Mouse (Mus musculus) frontal cortex, adult (tissue): ENCODE measurements at regions not wholly inside any gene's neighbourhood (a gene's known extent, or its start where the extent isn't known, plus 50 kb on each side); places are given as distances from the start of the nearest gene placed in this dataset.

Experiments
- ATAC-seq: cut with Nextera tagmentation; 2 replicates; pipeline ENCODE4 v1.9.2; 2017; ENCODE audit warnings: mild to moderate bottlenecking, moderate library complexity, mixed read lengths; ENCODE audit not compliant: low TSS enrichment

- ATAC-seq, result no peak
Observed at GRCm38 (mm10) chr4:81970472-81970871, 527.9 kb upstream of the Mpdz start.

DNA sequence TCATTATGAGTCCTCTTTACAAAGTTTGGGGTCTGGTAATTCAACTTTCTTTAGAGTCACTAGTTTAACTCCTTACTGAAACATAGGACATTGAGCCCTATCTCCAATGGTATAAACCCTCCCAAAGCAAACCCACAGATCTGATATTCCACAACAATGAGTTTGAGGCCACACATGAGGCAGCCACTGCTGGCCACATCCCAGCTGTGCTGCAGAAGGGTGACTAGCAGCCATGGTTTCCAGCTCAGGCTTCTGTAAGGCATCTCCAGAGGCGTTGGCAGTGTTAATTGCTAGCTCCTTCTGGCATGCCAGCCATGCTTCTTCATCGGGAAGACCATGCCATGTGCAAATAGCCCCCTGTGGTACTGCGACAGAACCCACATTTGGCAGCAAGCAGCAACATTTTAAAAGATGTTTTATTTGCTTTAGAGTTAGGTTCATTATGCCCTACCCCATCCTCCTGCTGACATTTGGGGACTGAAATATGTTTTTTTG is 527.1 kb upstream of the Mpdz start:
- ATAC-seq, result no peak

- no peak for ATAC-seq
Observed at GRCm38 (mm10) chr4:81966054-81966623, 523.5 kb upstream of the Mpdz start.

DNA sequence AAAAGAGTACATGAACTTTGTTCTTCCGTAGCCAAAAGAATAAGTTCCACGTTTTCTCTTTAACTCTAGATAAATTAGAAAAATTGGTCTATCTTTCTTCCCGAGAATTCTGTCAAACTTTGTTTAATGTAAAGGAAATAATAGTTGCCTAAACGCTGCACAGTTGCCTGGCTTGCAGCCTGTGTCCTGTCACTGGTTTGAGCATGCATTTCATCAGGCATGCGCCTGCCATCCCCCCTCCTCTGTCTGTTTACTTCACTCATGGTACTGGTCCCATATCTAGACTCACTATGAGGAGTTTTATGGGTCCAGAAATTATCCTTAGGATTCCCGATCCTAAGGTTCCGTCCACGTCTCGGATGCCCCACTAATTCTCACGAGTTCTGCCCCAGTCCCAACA is 520.5 kb upstream of the Mpdz start:
- ATAC-seq, result no peak

- ATAC-seq, result no peak
Observed at GRCm38 (mm10) chr4:81962586-81962985, 520.0 kb upstream of the Mpdz start.

DNA sequence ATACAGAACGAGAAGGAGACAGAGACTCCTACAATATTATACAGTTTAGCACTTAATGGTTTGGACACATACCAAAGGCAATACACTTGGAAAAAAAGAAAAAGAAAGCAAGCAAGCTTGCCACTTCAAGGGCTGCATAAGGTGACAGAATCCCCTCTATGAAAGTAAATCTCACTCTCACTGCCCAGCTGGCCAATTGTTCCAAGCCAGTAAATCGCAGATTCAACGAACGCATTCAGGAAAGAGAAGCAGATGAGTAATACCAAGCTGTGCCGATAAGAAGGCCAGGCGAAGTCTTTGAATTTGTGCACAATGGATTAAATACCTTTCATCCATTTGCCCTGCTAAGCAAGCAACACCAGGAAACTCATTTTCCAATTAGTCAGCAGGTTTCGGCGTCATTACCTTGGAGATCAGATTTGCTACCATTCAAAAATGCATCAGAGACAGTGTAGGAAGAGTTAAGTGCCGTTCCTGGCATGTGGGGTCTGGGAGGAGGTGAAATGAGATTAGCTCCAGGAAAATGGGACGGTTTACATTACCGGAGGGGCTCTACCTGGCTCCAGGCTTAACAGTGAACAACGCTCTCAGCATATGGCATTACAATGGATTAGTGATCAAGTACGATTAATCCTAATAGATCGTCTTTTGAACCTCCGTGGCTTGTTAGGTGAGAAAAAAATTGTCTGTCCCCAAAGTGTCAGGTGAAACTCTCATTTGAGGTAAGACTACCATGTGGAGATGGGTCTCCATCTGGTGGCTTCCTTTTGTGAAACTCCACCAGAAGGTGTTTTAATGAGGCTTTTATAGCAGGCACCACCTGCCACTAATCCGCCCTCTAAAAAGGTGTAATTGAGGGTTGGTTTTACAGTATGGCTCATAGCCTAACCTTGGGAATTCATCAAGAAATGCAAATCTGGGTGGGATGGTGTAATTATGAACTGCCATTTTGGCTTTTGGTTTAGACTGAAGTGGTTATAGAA is 518.2 kb upstream of the Mpdz start:
- ATAC-seq, result no peak

- no peak for ATAC-seq
Observed at GRCm38 (mm10) chr4:81956926-81957694, 514.5 kb upstream of the Mpdz start.

DNA sequence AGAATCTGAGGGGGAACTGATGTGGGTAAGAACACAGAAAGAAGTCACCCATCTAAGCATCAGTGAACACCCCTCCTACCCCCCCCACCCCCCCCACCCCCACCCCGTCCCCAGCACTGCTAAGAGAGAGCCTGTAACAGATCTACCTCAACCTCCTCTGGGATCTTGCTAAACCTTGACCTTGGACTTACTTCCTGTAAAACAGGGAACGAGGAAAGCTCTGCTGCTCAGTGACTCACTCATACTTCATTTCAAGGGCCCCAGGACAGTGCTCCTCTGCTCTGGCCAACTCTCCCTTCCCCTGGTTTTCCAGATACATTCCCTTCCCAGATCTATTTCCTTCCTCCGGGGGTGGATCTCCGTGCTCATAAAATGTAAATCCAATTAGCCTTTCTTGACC is 510.4 kb upstream of the Mpdz start:
- no peak for ATAC-seq

GRCm38 (mm10) chr4:81937384-81937783 is 494.8 kb upstream of the Mpdz start:
- no peak for ATAC-seq

DNA sequence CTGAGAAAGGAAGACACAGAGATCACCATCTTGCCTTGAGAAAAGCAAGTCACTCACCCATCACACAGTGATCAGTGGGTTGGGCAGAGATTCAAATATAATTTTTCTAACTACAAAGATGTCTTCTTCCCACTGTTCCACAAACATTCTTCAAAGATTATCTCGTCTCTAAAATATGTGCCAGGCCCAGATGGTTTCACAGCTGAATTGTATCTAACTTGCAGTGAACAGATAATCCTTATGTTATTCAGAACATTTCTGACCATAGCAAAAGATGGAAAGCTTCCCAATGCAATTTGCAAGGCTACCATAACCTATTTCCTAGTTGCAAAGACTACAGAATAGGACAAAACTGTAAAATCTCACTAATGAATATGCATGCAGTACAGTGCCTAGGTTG is 488.3 kb upstream of the Mpdz start:
- ATAC-seq, result peak; percentile 50

DNA sequence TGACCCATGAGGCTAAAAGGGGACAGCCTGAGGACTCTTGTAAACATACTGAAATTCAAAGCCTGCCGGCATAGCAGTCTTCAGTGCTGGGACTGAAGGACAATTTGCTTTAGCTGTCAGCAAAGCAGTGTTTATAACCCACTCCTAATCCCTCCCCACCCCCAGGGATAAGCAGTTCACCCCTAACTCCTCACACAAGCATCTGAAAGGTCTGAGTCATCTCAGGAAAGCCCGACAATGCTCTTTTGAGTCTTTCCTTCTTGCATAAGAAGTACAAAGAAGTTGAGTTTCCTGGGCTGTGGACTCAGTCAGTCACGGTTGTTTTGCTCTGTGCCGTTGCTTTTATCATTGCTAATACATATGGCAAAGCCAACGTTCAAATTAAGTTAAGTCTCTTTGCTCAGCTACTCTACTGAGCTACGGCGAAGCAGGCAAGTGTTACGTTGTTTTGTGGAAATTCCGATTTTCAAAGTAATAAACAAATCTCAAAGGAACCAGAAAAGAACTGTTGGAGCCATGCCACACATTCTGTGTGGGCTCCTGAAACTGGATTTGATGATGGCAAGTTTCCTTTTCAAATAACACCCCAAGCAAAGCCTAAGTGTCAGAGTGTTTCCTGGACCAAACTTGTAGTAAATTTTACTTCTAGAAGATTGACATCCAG is 486.1 kb upstream of the Mpdz start:
- no peak for ATAC-seq

DNA sequence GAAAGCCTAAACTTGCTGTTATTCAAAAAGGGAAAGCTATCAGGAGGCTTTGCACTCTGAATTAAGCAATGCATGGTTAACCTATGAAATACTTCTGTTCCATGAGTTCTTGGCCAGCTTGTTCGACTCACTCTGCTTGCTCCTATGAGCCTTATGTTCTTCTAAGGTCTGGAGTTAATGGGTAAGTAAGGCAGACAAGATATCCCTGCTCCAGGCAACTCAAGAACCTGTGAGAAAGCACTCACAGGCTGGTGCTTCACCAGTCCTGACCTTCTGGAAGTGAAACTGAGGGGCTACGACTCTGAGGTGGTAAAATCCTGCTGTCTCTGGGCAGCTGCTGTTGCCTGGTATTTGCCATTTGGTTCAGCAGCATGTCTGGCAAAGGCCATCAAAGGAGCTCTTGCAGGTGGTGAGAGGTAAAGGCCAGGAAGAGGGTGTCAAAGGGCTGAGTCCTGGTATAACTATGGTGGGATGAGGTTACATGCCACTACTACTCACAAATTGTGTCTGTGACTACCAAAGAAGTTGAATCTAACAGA is 484.6 kb upstream of the Mpdz start:
- ATAC-seq, result no peak

GRCm38 (mm10) chr4:81926662-81927141 is 484.1 kb upstream of the Mpdz start:
- ATAC-seq, result no peak

DNA sequence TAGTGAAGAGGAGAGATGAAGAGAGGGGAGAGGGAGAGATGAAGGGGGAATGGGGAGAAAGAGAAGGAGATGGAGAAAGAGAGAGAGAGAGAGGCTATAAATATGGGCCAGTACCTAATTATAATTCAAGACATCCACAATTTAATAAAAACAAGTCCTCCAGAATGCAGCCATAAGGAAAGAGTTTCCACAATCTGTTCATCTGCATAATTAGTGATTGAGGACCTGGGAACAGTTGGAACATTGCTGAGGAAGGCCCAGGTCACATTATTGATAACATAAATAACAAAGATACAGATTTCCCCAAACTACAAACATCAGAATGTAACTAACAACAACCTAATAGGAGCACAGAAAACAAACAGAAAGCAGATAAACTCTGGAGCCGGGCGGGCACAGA is 483.0 kb upstream of the Mpdz start:
- no peak for ATAC-seq

- ATAC-seq, result no peak
Observed at GRCm38 (mm10) chr4:81924120-81924519, 481.5 kb upstream of the Mpdz start.

DNA sequence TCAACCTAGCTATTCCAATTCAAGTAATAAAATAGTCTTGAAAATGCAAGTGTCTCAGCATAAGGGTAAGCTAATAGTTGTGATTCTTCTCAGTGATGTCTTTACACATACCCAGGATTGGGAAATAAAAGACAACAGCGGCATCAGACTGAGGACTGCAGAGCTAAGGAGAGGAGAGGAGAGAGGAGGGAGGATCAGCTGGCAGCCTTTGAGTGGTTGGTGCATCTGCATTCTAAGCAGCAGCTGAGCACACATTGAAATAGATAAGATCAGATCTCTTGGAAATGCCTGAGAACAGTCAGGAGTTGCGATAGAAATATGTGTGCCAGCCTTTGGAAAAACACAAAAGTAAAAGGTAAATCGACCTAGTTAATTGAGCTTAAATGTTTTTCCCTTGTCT is 480.3 kb upstream of the Mpdz start:
- ATAC-seq, result peak; percentile 81

DNA sequence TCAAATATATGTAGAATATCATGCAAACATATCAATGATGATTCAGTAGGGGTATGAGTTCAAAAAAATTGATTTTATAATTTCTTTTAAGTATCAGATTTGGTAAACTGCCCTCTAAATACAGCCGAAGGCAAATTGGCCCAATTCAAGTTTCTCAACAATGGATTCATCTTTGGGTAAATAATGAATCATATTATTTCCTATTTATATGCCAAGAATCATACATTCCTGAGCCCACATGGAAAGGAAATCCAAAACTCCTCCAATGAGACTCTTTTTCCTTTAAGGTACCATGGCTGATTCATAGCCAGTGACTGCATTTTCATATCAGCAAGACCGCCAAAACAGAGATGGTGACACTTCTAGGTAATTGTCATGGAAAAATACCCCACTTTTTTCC is 472.4 kb upstream of the Mpdz start:
- ATAC-seq, result no peak

- ATAC-seq, result no peak
Observed at GRCm38 (mm10) chr4:81913296-81913695, 470.7 kb upstream of the Mpdz start.

GRCm38 (mm10) chr4:81912653-81913052 is 470.0 kb upstream of the Mpdz start:
- no peak for ATAC-seq

- ATAC-seq, result peak; percentile 86
Observed at GRCm38 (mm10) chr4:81899961-81900540, 457.4 kb upstream of the Mpdz start.

- no peak for ATAC-seq
Observed at GRCm38 (mm10) chr4:81898661-81899060, 456.0 kb upstream of the Mpdz start.
